Mouse (Mus musculus) C2C12 (cell line): ENCODE data around the gene Ptprm.

Source experiments
- CEBPB ChIP-seq: IDR thresholded peaks from one replicate; pipeline ENCODE4 v1.6.1; 2011; ENCODE audit warnings: low read depth, mild to moderate bottlenecking, control low read depth, moderate library complexity
- CTCF ChIP-seq: IDR thresholded peaks from one replicate; pipeline ENCODE4 v1.5.1; 2011; ENCODE audit not compliant: control insufficient read depth, insufficient read depth, insufficient read length
- MAX ChIP-seq: IDR thresholded peaks from one replicate; pipeline ENCODE4 v1.6.1; 2011; ENCODE audit warnings: mild to moderate bottlenecking, control low read depth

DNA sequence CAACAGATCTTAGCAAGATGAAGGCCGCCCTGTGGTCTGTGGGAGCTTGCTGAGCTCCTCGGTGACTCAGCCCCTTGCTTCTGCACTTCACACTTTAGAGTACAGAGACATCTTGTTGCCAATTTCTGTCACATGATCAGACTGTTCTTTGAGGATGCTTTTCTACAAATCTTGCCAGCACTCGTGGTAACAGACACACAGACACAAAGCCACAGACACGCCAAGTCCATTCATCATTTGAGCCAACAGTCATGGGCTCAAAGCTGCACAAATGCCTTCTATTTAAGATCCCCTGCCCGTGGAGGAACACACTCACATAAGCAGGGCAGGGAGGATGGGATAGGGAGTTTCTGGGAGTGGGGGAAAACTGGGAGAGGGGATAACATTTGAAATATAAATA lies 230.0 kb downstream of the Ptprm start:
- TF ChIP-seq MAX (no peak), CTCF (no peak), CEBPB (no peak)
